In the genomic region with DNA sequence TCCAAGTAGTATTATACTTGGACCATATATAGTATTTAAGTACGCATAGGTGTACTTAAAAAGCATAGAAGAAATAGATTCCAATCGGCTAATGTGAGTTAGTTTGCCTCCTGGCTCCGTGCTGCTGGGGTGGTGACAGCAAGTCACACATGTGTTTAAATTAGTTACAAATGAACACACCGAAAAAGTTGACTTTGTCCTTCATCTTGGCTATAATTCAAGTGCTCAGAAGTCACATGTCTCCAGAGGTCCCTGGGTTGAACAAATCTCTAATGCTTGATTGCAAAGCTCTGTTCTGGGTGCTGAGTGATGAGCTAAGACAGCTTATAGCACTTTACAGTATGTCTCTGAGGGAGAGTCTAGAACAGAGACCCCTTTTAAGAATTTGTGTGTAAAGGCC, we compare ENCODE assay signal across 24 mouse cellular contexts.
"Had no signal": no experiment of that assay in that cellular context is flagged by ENCODE, and none has a peak within 500 bp of the region (broad histone marks: within the 10 kb centered on the region; RNA-seq: fewer than 3 reads in every experiment).

No protein-coding gene starts in this region.

- H3K27me3 ChIP-seq: heart, embryonic 12.5 days; heart, embryonic 15.5 days; hindbrain, embryonic 13.5 days; hindbrain, embryonic 15.5 days; limb, embryonic 13.5 days; limb, embryonic 15.5 days; liver, embryonic 13.5 days; liver, embryonic 15.5 days had no signal

- H3K4me3 ChIP-seq: heart, embryonic 10.5 days; heart, embryonic 12.5 days; heart, embryonic 15.5 days; hindbrain, embryonic 13.5 days; hindbrain, embryonic 15.5 days; limb, embryonic 13.5 days; limb, embryonic 15.5 days; liver, embryonic 13.5 days; liver, embryonic 15.5 days had no signal

- H3K9me3 ChIP-seq: heart, embryonic 10.5 days; heart, embryonic 12.5 days; heart, embryonic 15.5 days; hindbrain, embryonic 13.5 days; hindbrain, embryonic 15.5 days; limb, embryonic 13.5 days; limb, embryonic 15.5 days; liver, embryonic 13.5 days; liver, embryonic 15.5 days had no signal

- H3K27ac ChIP-seq: heart, embryonic 10.5 days; heart, embryonic 15.5 days; hindbrain, embryonic 13.5 days; hindbrain, embryonic 15.5 days; hindbrain, postnatal 0 days; kidney, postnatal 0 days; limb, embryonic 13.5 days; limb, embryonic 15.5 days; liver, embryonic 13.5 days; liver, embryonic 15.5 days had no signal

- ATAC-seq: forebrain, postnatal 0 days; hindbrain, postnatal 0 days; intestine, embryonic 16.5 days had no signal

- H3K4me2 ChIP-seq: heart, embryonic 12.5 days; heart, embryonic 15.5 days; hindbrain, embryonic 13.5 days; hindbrain, embryonic 15.5 days; limb, embryonic 13.5 days; limb, embryonic 15.5 days; liver, embryonic 13.5 days; liver, embryonic 15.5 days had no signal

- H3K36me3 ChIP-seq: heart, embryonic 10.5 days; heart, embryonic 12.5 days; heart, embryonic 15.5 days; hindbrain, embryonic 13.5 days; hindbrain, embryonic 15.5 days; limb, embryonic 13.5 days; limb, embryonic 15.5 days; liver, embryonic 13.5 days; liver, embryonic 15.5 days had no signal

- DNase-seq: forebrain, postnatal 0 days; gastrocnemius, postnatal 14 days; gastrocnemius, postnatal 36 days; heart, adult 11 months; heart, postnatal 14 days; heart, postnatal 36 days; kidney, adult 11 months; kidney, postnatal 14 days; layer of hippocampus, adult 9-11 months; layer of hippocampus, postnatal 36 days; left cerebral cortex, postnatal 4 days; liver, embryonic 13.5 days; lung, adult 18-20 months had no signal

- H3K9ac ChIP-seq: forebrain, postnatal 0 days; heart, embryonic 12.5 days; heart, embryonic 15.5 days; hindbrain, embryonic 13.5 days; hindbrain, embryonic 15.5 days; limb, embryonic 13.5 days; limb, embryonic 15.5 days; liver, embryonic 13.5 days; liver, embryonic 15.5 days had no signal

- H3K4me1 ChIP-seq: liver, embryonic 13.5 days; liver, embryonic 15.5 days had no signal
